Mouse (Mus musculus) MEL (cell line): Measurements from ENCODE around the gene Kctd6. TPM values are rescaled to one million over a fixed set of nuclear protein-coding genes. Genes with fewer than 3 reads are reported as not detected.

ENCODE experiments used
- DNase-seq: peaks from one replicate; pipeline ENCODE4 v3.0.0; 2011; ENCODE audit warnings: low read depth, low spot score
- H3K27ac ChIP-seq: 2 replicates; pipeline ENCODE4 v1.5.1; 2012; ENCODE audit warnings: low read depth, mild to moderate bottlenecking, control low read depth, low read length, moderate library complexity; ENCODE audit not compliant: control insufficient read depth
- H3K27me3 ChIP-seq, 2 experiments: fragments of 150-350 bp in 1 of 2; sonication (generic) in 1 of 2; 2 replicates each; pipeline ENCODE4 v1.6.1; 2012; ENCODE audit warnings: low read length in 2 of 2, mild to moderate bottlenecking in 2 of 2, improper control_type of control experiment in 1 of 2, moderate library complexity in 1 of 2; ENCODE audit not compliant: insufficient read depth in 2 of 2, control insufficient read depth in 1 of 2
- H3K36me3 ChIP-seq, 2 experiments: 2 replicates each; pipeline ENCODE4 v1.6.1; 2012 to 2014; ENCODE audit warnings: low read length in 2 of 2, improper control_type of control experiment in 1 of 2, inconsistent platforms in 1 of 2, mild to moderate bottlenecking in 1 of 2; ENCODE audit not compliant: insufficient read depth in 2 of 2, control insufficient read depth in 1 of 2
- H3K4me1 ChIP-seq, 2 experiments: fragments of 150-350 bp in 1 of 2; sonication (generic) in 1 of 2; 2 replicates each; pipeline ENCODE4 v1.6.1; 2012; ENCODE audit warnings: low read length in 2 of 2, improper control_type of control experiment in 1 of 2, mild to moderate bottlenecking in 1 of 2; ENCODE audit not compliant: insufficient read depth in 2 of 2, control insufficient read depth in 1 of 2
- H3K4me3 ChIP-seq, 2 experiments: fragments of 150-350 bp in 1 of 2; sonication (generic) in 1 of 2; 2 replicates each; pipeline ENCODE4 v1.5.1; 2012; ENCODE audit warnings: low read depth in 2 of 2, low read length in 2 of 2, mild to moderate bottlenecking in 2 of 2, moderate library complexity in 2 of 2, control low read depth in 1 of 2, improper control_type of control experiment in 1 of 2; ENCODE audit not compliant: control insufficient read depth in 1 of 2, insufficient read depth in 1 of 2
- H3K79me2 ChIP-seq: 2 replicates; pipeline ENCODE4 v1.6.1; 2012; ENCODE audit warnings: mild to moderate bottlenecking, low read length, moderate library complexity; ENCODE audit not compliant: control insufficient read depth, poor library complexity, insufficient read depth
- H3K9ac ChIP-seq: 2 replicates; pipeline ENCODE4 v1.6.1; 2012; ENCODE audit warnings: low read depth, mild to moderate bottlenecking, control low read depth, low read length, moderate library complexity; ENCODE audit not compliant: control insufficient read depth, poor library complexity, severe bottlenecking
- H3K9me3 ChIP-seq: fragments of 150-350 bp; sonication (generic); replicated peaks from 2 replicates; pipeline ENCODE4 v1.6.1; 2012; ENCODE audit warnings: mild to moderate bottlenecking, low read length, improper control_type of control experiment, moderate library complexity; ENCODE audit not compliant: insufficient read depth
- CHD2 ChIP-seq: IDR thresholded peaks from 2 replicates; pipeline ENCODE4 v1.6.1; 2011; ENCODE audit warnings: low read length, improper control_type of control experiment
- CTCF ChIP-seq, 3 experiments: IDR thresholded peaks in 2 of 3; conservative IDR thresholded peaks in 1 of 3; 2 replicates each; pipeline ENCODE4 v1.5.1; 2011 to 2012; ENCODE audit warnings: low read length in 3 of 3, low read depth in 2 of 3, mild to moderate bottlenecking in 2 of 3, improper control_type of control experiment in 1 of 3, inconsistent platforms in 1 of 3, mixed read lengths in 1 of 3, moderate library complexity in 1 of 3; ENCODE audit not compliant: control insufficient read depth in 1 of 3, insufficient read depth in 1 of 3, poor library complexity in 1 of 3, severe bottlenecking in 1 of 3
- EP300 ChIP-seq, 2 experiments: IDR thresholded peaks; 2 replicates each; pipeline ENCODE4 v1.6.1; 2011; ENCODE audit warnings: improper control_type of control experiment in 2 of 2, low read length in 2 of 2, low read depth in 1 of 2, mild to moderate bottlenecking in 1 of 2
- ETS1 ChIP-seq: IDR thresholded peaks from 2 replicates; pipeline ENCODE4 v1.6.1; 2012; ENCODE audit warnings: low read depth, mild to moderate bottlenecking, inconsistent platforms, low read length, improper control_type of control experiment, moderate library complexity
- HCFC1 ChIP-seq: IDR thresholded peaks from 2 replicates; pipeline ENCODE4 v1.6.1; 2012; ENCODE audit warnings: low read depth, mild to moderate bottlenecking, inconsistent platforms, low read length, improper control_type of control experiment, moderate library complexity
- JUND ChIP-seq: IDR thresholded peaks from 2 replicates; pipeline ENCODE4 v1.6.1; 2011; ENCODE audit warnings: low read depth, mild to moderate bottlenecking, improper control_type of control experiment, low read length
- MAZ ChIP-seq: IDR thresholded peaks from 2 replicates; pipeline ENCODE4 v1.6.1; 2012; ENCODE audit warnings: low read depth, mild to moderate bottlenecking, inconsistent platforms, low read length, improper control_type of control experiment
- MXI1 ChIP-seq: IDR thresholded peaks from 2 replicates; pipeline ENCODE4 v1.6.1; 2011; ENCODE audit warnings: mild to moderate bottlenecking, low read depth, low read length, improper control_type of control experiment
- MYB ChIP-seq: IDR thresholded peaks from 2 replicates; pipeline ENCODE4 v1.6.1; 2011; ENCODE audit warnings: mild to moderate bottlenecking, low read depth, low read length, improper control_type of control experiment
- MYC ChIP-seq: IDR thresholded peaks from 2 replicates; pipeline ENCODE4 v1.6.1; 2011; ENCODE audit warnings: low read depth, mild to moderate bottlenecking, low read length, improper control_type of control experiment, moderate library complexity
- NELFE ChIP-seq: IDR thresholded peaks from 2 replicates; pipeline ENCODE4 v1.6.1; 2011; ENCODE audit warnings: low read depth, low read length, improper control_type of control experiment
- RAD21 ChIP-seq: IDR thresholded peaks from 2 replicates; pipeline ENCODE4 v1.6.1; 2011; ENCODE audit warnings: mild to moderate bottlenecking, low read depth, low read length, improper control_type of control experiment
- SIN3A ChIP-seq: IDR thresholded peaks from 2 replicates; pipeline ENCODE4 v1.6.1; 2012; ENCODE audit warnings: low read length, improper control_type of control experiment, inconsistent platforms
- ZC3H11A ChIP-seq: IDR thresholded peaks from 2 replicates; pipeline ENCODE4 v1.6.1; 2012; ENCODE audit warnings: low read depth, mild to moderate bottlenecking, inconsistent platforms, low read length, improper control_type of control experiment
- ZKSCAN1 ChIP-seq: IDR thresholded peaks from 2 replicates; pipeline ENCODE4 v1.6.1; 2012; ENCODE audit warnings: low read depth, mild to moderate bottlenecking, inconsistent platforms, low read length, improper control_type of control experiment, moderate library complexity
- ZNF384 ChIP-seq: IDR thresholded peaks from 2 replicates; pipeline ENCODE4 v1.6.1; 2012; ENCODE audit warnings: low read depth, mild to moderate bottlenecking, inconsistent platforms, low read length, improper control_type of control experiment
- polyA plus RNA-seq, 2 experiments: library from polyadenylated mRNA; stranded (reverse) in 1 of 2; unstranded in 1 of 2; fragments of >175 nt in 1 of 2; fragments of >200 nt in 1 of 2; gene quantifications; 2 replicates each; pipeline versions ENCODE4 v1.2.1 to v1.2.4; 2012; ENCODE audit warnings: low replicate concordance in 2 of 2, low read depth in 1 of 2; ENCODE audit not compliant: insufficient read length in 2 of 2, insufficient read depth in 1 of 2, missing spikeins in 1 of 2
- total RNA-seq: library from RNA; depleted of rRNA; stranded (reverse); fragments of 300-350 nt; gene quantifications from 2 replicates; pipeline ENCODE4 v1.2.3, GENCODE M21; 2012

Kctd6 gene
- total and polyA plus RNA-seq, 3 experiments, result 3.6 to 5.5 TPM; not detected in 1

DNA sequence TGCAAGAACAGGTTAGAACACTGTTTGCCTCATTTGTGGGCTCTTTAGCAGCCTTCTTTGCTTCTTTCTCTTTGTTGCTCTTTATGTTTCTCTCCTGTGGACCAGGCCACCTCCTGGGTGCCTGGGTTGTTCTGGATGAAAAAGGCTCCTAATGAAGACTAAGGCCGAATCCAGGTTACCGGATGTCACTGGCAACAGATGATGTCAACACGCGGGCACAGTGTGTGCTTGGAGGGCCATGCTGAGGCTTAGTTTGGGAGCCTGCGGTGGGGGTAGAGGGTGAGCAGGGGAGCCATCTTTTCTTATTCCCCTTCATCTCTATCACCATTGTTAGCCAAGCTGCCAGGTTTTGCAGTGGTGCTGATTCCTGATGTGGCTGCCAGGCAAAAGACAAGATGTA is 6.4 kb upstream of the Kctd6 start:
- Histone ChIP-seq H3K9me3 (no peaks in the 10 kb centered on the region), H3K9ac (no peak overlapping the region), H3K4me1 (no peaks in the 10 kb centered on the region), H3K79me2 (no peaks in the 10 kb centered on the region), H3K27me3 (peaks cover 6 to 9% of the 10 kb centered on the region in 2 experiments), H3K36me3 (no peaks in the 10 kb centered on the region), H3K27ac (no peak overlapping the region), H3K4me3 (no peak overlapping the region)
- TF ChIP-seq MYC (no peak), NELFE (no peak), MAZ (no peak), CHD2 (no peak), ZC3H11A (no peak), CTCF (IDR thresholded peaks at IDR 0.05 in 2 of 3, conservative IDR thresholded peaks at IDR 0.05 in 1 of 3; ENCODE audit: control insufficient read depth in 1 of 3, insufficient read depth in 1 of 3, low read depth in 2 of 3, low read length in 3 of 3, poor library complexity in 1 of 3, severe bottlenecking in 1 of 3) (no peak), JUND (no peak), ZNF384 (no peak), HCFC1 (no peak), MXI1 (no peak)
- DNase-seq, result no peak

GRCm38 (mm10) chr14:8208876-8209275 is 5.1 kb upstream of the Kctd6 start:
- Histone ChIP-seq H3K4me3 (no peak overlapping the region), H3K9ac (no peak overlapping the region), H3K36me3 (no peaks in the 10 kb centered on the region), H3K27me3 (peaks cover 5 to 6% of the 10 kb centered on the region in 2 experiments), H3K79me2 (no peaks in the 10 kb centered on the region), H3K27ac (no peak overlapping the region), H3K9me3 (no peaks in the 10 kb centered on the region), H3K4me1 (no peaks in the 10 kb centered on the region)
- no peak for DNase-seq
- no peak for TF ChIP-seq EP300 (IDR thresholded peaks at IDR 0.05; ENCODE audit: low read depth in 1 of 2, low read length in 2 of 2)
- no peak for TF ChIP-seq ETS1
- no peak for TF ChIP-seq MYB
- no peak for TF ChIP-seq SIN3A
- TF ChIP-seq ZKSCAN1, result no peak

DNA sequence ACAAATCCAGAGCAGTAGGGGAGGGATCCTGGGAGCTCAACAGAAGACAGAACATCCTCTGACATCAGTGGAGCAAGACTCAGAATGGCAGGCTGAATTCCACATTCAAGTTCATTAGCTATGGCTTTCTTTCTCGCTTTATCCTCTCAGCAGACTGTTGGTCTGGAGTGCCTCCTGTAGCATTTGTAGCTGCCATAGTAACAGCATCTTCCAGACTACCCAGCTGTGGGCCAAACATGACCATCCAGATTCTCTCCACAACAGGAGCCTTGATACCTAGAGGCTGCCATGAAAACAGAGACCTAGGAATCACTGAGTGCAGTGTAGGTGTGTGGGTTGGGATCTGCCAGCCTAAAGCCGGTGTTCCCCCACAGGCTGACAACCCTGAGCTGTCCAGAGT is 4.0 kb upstream of the Kctd6 start:
- Histone ChIP-seq H3K79me2 (peaks cover 8% of the 10 kb centered on the region), H3K36me3 (no peaks in the 10 kb centered on the region), H3K4me1 (no peaks in the 10 kb centered on the region), H3K4me3 (no peak overlapping the region), H3K9me3 (no peaks in the 10 kb centered on the region), H3K9ac (no peak overlapping the region), H3K27ac (no peak overlapping the region), H3K27me3 (peaks cover under 1 to 5% of the 10 kb centered on the region in 2 experiments)
- DNase-seq, result no peak
- TF ChIP-seq RAD21, result no peak
